In genomic region chr5:123150641-123151040, GRCm38 (mm10) we compare ENCODE assay signal across 9 mouse cellular contexts. TPM values are rescaled to one million over a fixed set of nuclear protein-coding genes. Genes with fewer than 3 reads are reported as not detected.
A peak's percentile ranks its signal among the peaks of the same experiment; 100 is the strongest.
DNase-seq lines count a peak whose midpoint lies in the region; ATAC-seq and TF ChIP-seq lines count a peak whose summit lies in the region.
"Had no signal": no experiment of that assay in that cellular context is flagged by ENCODE, and none has a peak within 500 bp of the region (broad histone marks: within the 10 kb centered on the region; RNA-seq: fewer than 3 reads in every experiment).

No protein-coding gene starts in this region.

- DNase-seq in left cerebral cortex, adult 2 months (ENCODE audit: extremely low spot score in 1 of 2, low spot score in 2 of 2): no peak
- DNase-seq in left cerebral cortex, adult 9 months (ENCODE audit: low spot score in 2 of 2): no peak
- no peak for DNase-seq in limb, embryonic 10.5 days (ENCODE audit: low spot score)
- no peak for DNase-seq in midbrain, postnatal 0 days (ENCODE audit: low spot score)
- DNase-seq in c-Kit-positive CD71-positive TER-119-positive erythroid progenitor cells, embryonic 14.5 days (ENCODE audit: low spot score): no peak
- DNase-seq in gastrocnemius, postnatal 25 days: no peak
- DNase-seq in urinary bladder, postnatal 25 days (ENCODE audit: low spot score): no peak

- H3K27ac ChIP-seq in left cerebral cortex, adult 2 months: 0 out of 2 replicates have a peak overlapping the region, but pooled peaks have one; percentile 19
- H3K27ac ChIP-seq in embryonic facial prominence, embryonic 13.5 days: peak overlapping the region; percentile 39; the same call in 1 of the 2 replicates
- peak overlapping the region; percentile 61; the same call in 1 of the 2 replicates for H3K27ac ChIP-seq in limb, embryonic 10.5 days
- H3K27ac ChIP-seq in midbrain, postnatal 0 days (ENCODE audit: low read depth, low read length): no peak overlapping the region

- peak overlapping the region; percentile 68 for H3K4me2 ChIP-seq in embryonic facial prominence, embryonic 13.5 days
- H3K4me2 ChIP-seq in midbrain, postnatal 0 days (ENCODE audit: low read depth, low read length, poor library complexity, severe bottlenecking): peak overlapping the region; percentile 71

- no peaks in the 10 kb centered on the region for H3K27me3 ChIP-seq in embryonic facial prominence, embryonic 13.5 days
- H3K27me3 ChIP-seq in limb, embryonic 10.5 days (ENCODE audit: low read depth, poor library complexity, severe bottlenecking): no peaks in the 10 kb centered on the region
- no peaks in the 10 kb centered on the region for H3K27me3 ChIP-seq in midbrain, postnatal 0 days (ENCODE audit: insufficient read depth, low read length)

- H3K9me3 ChIP-seq in embryonic facial prominence, embryonic 13.5 days: no peaks in the 10 kb centered on the region
- no peaks in the 10 kb centered on the region for H3K9me3 ChIP-seq in limb, embryonic 10.5 days (replicated peaks)
- no peaks in the 10 kb centered on the region for H3K9me3 ChIP-seq in midbrain, postnatal 0 days (ENCODE audit: low read length)

- peaks cover 47% of the 10 kb centered on the region for H3K4me1 ChIP-seq in embryonic facial prominence, embryonic 13.5 days
- peaks cover 51% of the 10 kb centered on the region for H3K4me1 ChIP-seq in limb, embryonic 10.5 days
- peaks cover 16% of the 10 kb centered on the region for H3K4me1 ChIP-seq in midbrain, postnatal 0 days (ENCODE audit: insufficient read depth, low read length)

- H3K36me3 ChIP-seq in embryonic facial prominence, embryonic 13.5 days: peaks cover 84% of the 10 kb centered on the region
- peaks cover 99% of the 10 kb centered on the region for H3K36me3 ChIP-seq in limb, embryonic 10.5 days
- peaks cover 57% of the 10 kb centered on the region for H3K36me3 ChIP-seq in midbrain, postnatal 0 days (ENCODE audit: insufficient read depth, low read length)

- H3K4me3 ChIP-seq in left cerebral cortex, adult 2 months: peak overlapping the region; percentile 36
- peak overlapping the region; percentile 41 for H3K4me3 ChIP-seq in embryonic facial prominence, embryonic 13.5 days
- peak overlapping the region; percentile 42 for H3K4me3 ChIP-seq in limb, embryonic 10.5 days
- H3K4me3 ChIP-seq in midbrain, postnatal 0 days (ENCODE audit: low read depth, low read length): peak overlapping the region; percentile 37

- intact Hi-C loops in left cerebral cortex, adult 2 months (cut with DNase I): loop anchor here (5.0 kb wide), 1 partner anchor 83 kb away; the partner anchor contains the start of gene Tmem120b

- H3K9ac ChIP-seq in embryonic facial prominence, embryonic 13.5 days: peak overlapping the region; percentile 62
- H3K9ac ChIP-seq in midbrain, postnatal 0 days (replicated peaks; ENCODE audit: low read length, poor library complexity, severe bottlenecking): peak overlapping the region; percentile 54

- WGBS in embryonic facial prominence, embryonic 13.5 days: 38% methylated on average over 7 of the region's 7 CpGs
- WGBS in limb, embryonic 10.5 days: 47% methylated on average over 7 of the region's 7 CpGs
- WGBS in midbrain, postnatal 0 days: 38% methylated on average over 7 of the region's 7 CpGs

- no peak for TF ChIP-seq CTCF in left cerebral cortex, adult 2 months (IDR thresholded peaks at IDR 0.05)
- TF ChIP-seq CTCF in midbrain, postnatal 0 days (IDR thresholded peaks at IDR 0.05): no peak

- ATAC-seq in embryonic facial prominence, embryonic 13.5 days (ENCODE audit: insufficient number of reproducible peaks, insufficient read depth, low FRiP score, low TSS enrichment, low read depth): no peak
- ATAC-seq in midbrain, postnatal 0 days (ENCODE audit: low FRiP score): no peak

RNA-seq across cellular contexts. Expression of gene Setd1b, which starts 8.6 kb away (rescaled TPM):
- 10 to 100 TPM; 32.4 to 42.2 TPM for total RNA-seq in left cerebral cortex, adult 2 months (2021)
- polyA plus RNA-seq in embryonic facial prominence, embryonic 13.5 days (2015; fragmentation: Nextera tagmentation; extraction: Ambion mirVana): 12.3 and 13.0 TPM in 2 replicates
- polyA plus RNA-seq in limb, embryonic 10.5 days (2016; fragmentation: Nextera tagmentation; extraction: Ambion mirVana): 9.4 and 10.6 TPM in 2 replicates
- 5.3 and 5.9 TPM in 2 replicates for total RNA-seq in midbrain, postnatal 0 days (2014; rRNA removed)
- polyA plus RNA-seq in midbrain, postnatal 0 days (2015; fragmentation: Nextera tagmentation; extraction: Ambion mirVana): 7.2 and 8.8 TPM in 2 replicates
- 1 to 10 TPM; 8.1 to 9.6 TPM for total RNA-seq in gastrocnemius, postnatal 25 days (2021)

RNA-seq across cellular contexts. Expression of gene Rhof, which starts 18.1 kb away (rescaled TPM):
- total RNA-seq in left cerebral cortex, adult 2 months (2021): 10 to 100 TPM; 48.5 to 48.9 TPM
- 5.6 and 6.6 TPM in 2 replicates for polyA plus RNA-seq in embryonic facial prominence, embryonic 13.5 days (2015; fragmentation: Nextera tagmentation; extraction: Ambion mirVana)
- polyA plus RNA-seq in limb, embryonic 10.5 days (2016; fragmentation: Nextera tagmentation; extraction: Ambion mirVana): 1.8 and 2.0 TPM in 2 replicates
- total RNA-seq in midbrain, postnatal 0 days (2014; rRNA removed): 37.2 and 47.8 TPM in 2 replicates
- polyA plus RNA-seq in midbrain, postnatal 0 days (2015; fragmentation: Nextera tagmentation; extraction: Ambion mirVana): 41.7 and 45.3 TPM in 2 replicates
- total RNA-seq in gastrocnemius, postnatal 25 days (2021): under 1 TPM; 0.23 to 0.38 TPM

RNA-seq across cellular contexts. Expression of gene Psmd9, which starts 18.6 kb away (rescaled TPM):
- 10 to 100 TPM; 23.4 to 24.9 TPM for total RNA-seq in left cerebral cortex, adult 2 months (2021)
- polyA plus RNA-seq in embryonic facial prominence, embryonic 13.5 days (2015; fragmentation: Nextera tagmentation; extraction: Ambion mirVana): 95.3 and 107 TPM in 2 replicates
- 90.1 and 92.0 TPM in 2 replicates for polyA plus RNA-seq in limb, embryonic 10.5 days (2016; fragmentation: Nextera tagmentation; extraction: Ambion mirVana)
- 26.1 and 26.5 TPM in 2 replicates for total RNA-seq in midbrain, postnatal 0 days (2014; rRNA removed)
- polyA plus RNA-seq in midbrain, postnatal 0 days (2015; fragmentation: Nextera tagmentation; extraction: Ambion mirVana): 76.3 and 81.8 TPM in 2 replicates
- 10 to 100 TPM; 14.2 to 15.2 TPM for total RNA-seq in gastrocnemius, postnatal 25 days (2021)

RNA-seq across cellular contexts. Expression of gene Hpd, which starts 31.9 kb away (rescaled TPM):
- total RNA-seq in left cerebral cortex, adult 2 months (2021): not detected
- polyA plus RNA-seq in embryonic facial prominence, embryonic 13.5 days (2015; fragmentation: Nextera tagmentation; extraction: Ambion mirVana): 0.65 TPM in 1 of 2 replicates, not detected in the other
- polyA plus RNA-seq in limb, embryonic 10.5 days (2016; fragmentation: Nextera tagmentation; extraction: Ambion mirVana): not detected in 2 replicates
- not detected in 2 replicates for total RNA-seq in midbrain, postnatal 0 days (2014; rRNA removed)
- not detected in 2 replicates for polyA plus RNA-seq in midbrain, postnatal 0 days (2015; fragmentation: Nextera tagmentation; extraction: Ambion mirVana)
- total RNA-seq in gastrocnemius, postnatal 25 days (2021): not detected
- total RNA-seq: common myeloid progenitor, adult 5-6 weeks had no signal

Comparison
In these comparisons a context has a peak if more than half of its experiments do, and no peak if none do; other contexts are left out.
1. RNA of gene Rhof, which starts 18.1 kb away (total RNA-seq): 48.5 to 48.9 TPM in left cerebral cortex, adult 2 months and 37.2 to 47.8 TPM in midbrain, postnatal 0 days; 0.23 to 0.38 TPM in gastrocnemius, postnatal 25 days; every median in the first group is over 10 times any median in the second.
2. Peak in every context shown above with its lines, with median percentiles within 50 percentile points of each other: H3K4me3 ChIP-seq.